Mouse (Mus musculus): ENCODE measurements around the gene Kcnq1.

- no peak for TF ChIP-seq CTCF (IDR thresholded peaks at IDR 0.05; ENCODE audit: low read depth)
- no peak for TF ChIP-seq EP300 (optimal IDR thresholded peaks at IDR 0.05)
These were observed 97.7 kb downstream of the Kcnq1 start for GRCm38 (mm10) chr7:143203897-143204296.
